Mouse (Mus musculus): ENCODE data around the gene Larp1b. TPM values are rescaled to one million over a fixed set of nuclear protein-coding genes. Genes with fewer than 3 reads are reported as not detected.
"Not testable (repeated sequence)": the region's sequence is repeated elsewhere in the genome, so short reads cannot be mapped to it uniquely, and the experiment has no call there.

The Larp1b gene
- polyA plus RNA-seq (2016; fragmentation: Nextera tagmentation; extraction: Ambion mirVana) = 2.7 and 3.0 TPM in 2 replicates

GRCm38 (mm10) chr3:40949170-40949902 lies at the start of gene Larp1b:
TSS of gene Larp1b (plus strand) at chr3:40949828.
- H3K4me2 ChIP-seq = peak within 1 kb of the TSS; percentile 99
- H3K4me1 ChIP-seq = peaks cover 13% of the 10 kb centered on the region; the same call in 1 of the 2 replicates
- H3K9ac ChIP-seq = peak within 1 kb of the TSS; percentile 82
- H3K27ac ChIP-seq = peak within 1 kb of the TSS; percentile 82
- ATAC-seq (ENCODE audit: low FRiP score) = peak; percentile 96
- H3K9me3 ChIP-seq = no peaks in the 10 kb centered on the region
- peak within 1 kb of the TSS; percentile 84 for H3K4me3 ChIP-seq (replicated peaks)
- peaks cover 31% of the 10 kb centered on the region for H3K27me3 ChIP-seq
- under 1% methylated on average over 60 of the region's 66 CpGs for WGBS
- H3K36me3 ChIP-seq (replicated peaks) = no peaks in the 10 kb centered on the region

DNA sequence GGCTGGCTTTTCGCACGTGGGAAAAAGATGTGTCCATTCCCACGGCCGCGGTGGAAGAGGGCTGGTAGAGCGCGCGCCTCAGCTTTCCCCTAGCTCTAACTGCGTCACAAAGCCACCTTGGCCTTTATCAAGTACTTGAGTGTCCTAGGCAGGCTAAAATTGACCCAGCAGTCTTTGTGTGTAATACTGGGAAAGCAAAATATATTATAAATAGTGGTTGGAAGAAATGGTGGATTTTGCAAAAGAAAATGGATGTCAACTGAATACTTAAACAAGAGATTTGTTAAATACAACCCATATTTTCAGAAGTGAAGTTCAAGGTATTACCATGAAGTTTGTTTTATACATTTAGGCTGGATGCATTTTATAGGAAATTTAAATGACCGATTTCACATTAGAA lies 47.2 kb upstream of the Larp1b start, which contains the start of gene 1700034I23Rik:
TSS of gene 1700034I23Rik (minus strand) at position 101 of the 400 bp plus-strand sequence.
- not testable (repeated sequence) for H3K4me3 ChIP-seq (replicated peaks); H3K4me1 ChIP-seq; H3K27ac ChIP-seq; H3K4me2 ChIP-seq; H3K36me3 ChIP-seq (replicated peaks); ATAC-seq (ENCODE audit: low FRiP score); H3K9me3 ChIP-seq; H3K27me3 ChIP-seq; H3K9ac ChIP-seq
- 97% methylated on average over 7 of the region's 10 CpGs for WGBS

DNA sequence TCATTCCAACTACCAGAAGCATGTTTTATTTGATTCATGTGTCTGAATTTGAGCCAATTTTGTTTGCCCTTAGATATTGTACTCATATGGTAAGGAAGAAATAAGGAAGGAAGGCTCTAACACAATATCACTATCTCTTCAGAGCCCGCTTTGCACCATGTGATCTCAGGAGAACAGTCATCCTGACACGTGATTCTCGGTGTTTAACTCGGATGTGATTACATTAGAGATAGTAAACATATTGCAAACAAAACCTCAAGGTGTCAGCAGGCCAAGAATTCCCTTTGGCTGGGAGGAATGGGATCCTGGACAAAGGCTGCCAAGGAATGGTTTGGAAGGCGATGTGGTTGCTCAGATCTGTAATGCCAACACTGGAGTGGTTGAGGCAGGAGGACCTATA lies 11.4 kb upstream of the Larp1b start:
- H3K4me1 ChIP-seq = no peaks in the 10 kb centered on the region
- no peaks in the 10 kb centered on the region for H3K9me3 ChIP-seq
- H3K27ac ChIP-seq = no peak overlapping the region
- H3K4me3 ChIP-seq (replicated peaks) = no peak overlapping the region
- 88% methylated on average over 5 of the region's 5 CpGs for WGBS
- no peak for ATAC-seq (ENCODE audit: low FRiP score)
- peaks cover 10% of the 10 kb centered on the region for H3K36me3 ChIP-seq (replicated peaks)
- no peak overlapping the region for H3K9ac ChIP-seq
- H3K4me2 ChIP-seq = no peak overlapping the region
- no peaks in the 10 kb centered on the region for H3K27me3 ChIP-seq

DNA sequence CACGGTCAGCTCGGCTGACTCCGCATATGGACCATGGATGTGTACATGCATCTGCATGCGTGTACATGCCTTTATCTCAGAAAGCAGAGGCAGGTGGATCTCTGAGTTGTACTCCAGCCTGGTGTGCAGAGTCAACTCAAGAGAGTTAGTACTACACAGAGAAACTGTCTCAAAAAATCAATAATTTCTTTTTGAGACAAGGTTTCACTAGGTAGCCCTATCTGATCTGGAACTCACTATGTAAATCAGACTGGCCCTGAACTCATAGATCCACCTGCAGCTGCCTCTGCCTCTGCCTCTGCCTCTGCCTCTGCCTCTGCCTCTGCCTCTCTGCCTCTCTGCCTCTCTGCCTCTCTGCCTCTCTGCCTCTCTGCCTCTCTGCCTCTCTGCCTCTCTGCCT lies 11.0 kb upstream of the Larp1b start:
- Histone ChIP-seq H3K4me1 (no peaks in the 10 kb centered on the region), H3K27me3 (no peaks in the 10 kb centered on the region), H3K27ac (no peak overlapping the region), H3K36me3 (replicated peaks) (peaks cover 6% of the 10 kb centered on the region), H3K4me2 (no peak overlapping the region), H3K9me3 (no peaks in the 10 kb centered on the region), H3K4me3 (replicated peaks) (no peak overlapping the region), H3K9ac (no peak overlapping the region)
- ATAC-seq (ENCODE audit: low FRiP score) = no peak
- WGBS = 95% methylated on average over 4 of the region's 4 CpGs

- Histone ChIP-seq H3K4me2 (no peak overlapping the region), H3K9ac (no peak overlapping the region)
Measured at GRCm38 (mm10) chr3:40939019-40939418, 10.6 kb upstream of the Larp1b start.

GRCm38 (mm10) chr3:40949903-40950600 lies 424 bp downstream of the Larp1b start:
- Histone ChIP-seq H3K9ac (peak overlapping the region; percentile 82), H3K27ac (peak overlapping the region; percentile 82), H3K9me3 (no peaks in the 10 kb centered on the region), H3K36me3 (replicated peaks) (no peaks in the 10 kb centered on the region), H3K4me1 (peaks cover 13% of the 10 kb centered on the region; the same call in 1 of the 2 replicates), H3K27me3 (peaks cover 31% of the 10 kb centered on the region), H3K4me3 (replicated peaks) (peak overlapping the region; percentile 84), H3K4me2 (peak overlapping the region; percentile 99)
- WGBS = under 1% methylated on average over 56 of the region's 118 CpGs
- ATAC-seq (ENCODE audit: low FRiP score) = peak; percentile 60

More at GRCm38 (mm10) chr3:40939019-40939418, 10.6 kb upstream of the Larp1b start:
- Histone ChIP-seq H3K4me1 (no peaks in the 10 kb centered on the region), H3K4me3 (replicated peaks) (no peak overlapping the region), H3K27ac (no peak overlapping the region), H3K27me3 (no peaks in the 10 kb centered on the region), H3K36me3 (replicated peaks) (peaks cover 2% of the 10 kb centered on the region), H3K9me3 (no peaks in the 10 kb centered on the region)
- ATAC-seq (ENCODE audit: low FRiP score) = no peak

DNA sequence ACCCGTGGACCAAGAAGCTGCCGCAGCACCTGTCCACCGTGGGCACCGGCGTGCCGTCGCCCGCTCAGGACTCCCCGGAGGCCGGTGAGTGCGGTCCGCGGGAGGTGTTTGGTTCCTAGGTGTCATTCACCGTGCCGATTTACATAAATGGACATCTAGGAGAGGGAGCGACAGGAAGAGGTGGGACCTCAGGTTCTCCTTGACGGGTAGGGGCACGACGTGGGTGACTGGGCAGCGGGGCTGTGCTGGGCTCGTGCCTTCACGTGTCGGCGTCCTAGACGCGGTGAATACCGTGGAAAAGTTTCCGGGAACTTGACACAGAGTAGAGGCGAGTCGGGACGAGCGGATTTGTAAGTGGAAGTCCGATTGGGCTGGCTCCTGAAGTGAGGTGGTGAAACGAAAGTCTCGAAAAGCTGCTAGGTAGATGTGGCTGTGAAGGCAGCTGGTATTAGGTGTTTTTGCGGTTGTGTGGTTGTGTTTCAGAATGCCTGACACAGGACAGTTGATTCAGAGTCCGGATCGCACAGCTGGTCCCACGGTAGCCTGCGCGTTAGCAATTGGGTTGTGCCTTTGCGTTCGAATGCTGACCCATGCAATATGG lies 1.1 kb downstream of the Larp1b start:
- no peaks in the 10 kb centered on the region for H3K36me3 ChIP-seq (replicated peaks)
- peak overlapping the region; percentile 99 for H3K4me2 ChIP-seq
- H3K27ac ChIP-seq = no peak overlapping the region; the same call in 1 of the 2 replicates
- no peak for ATAC-seq (ENCODE audit: low FRiP score)
- H3K27me3 ChIP-seq = peaks cover 28% of the 10 kb centered on the region
- H3K9ac ChIP-seq = peak overlapping the region; percentile 82
- H3K4me1 ChIP-seq = peaks cover 13% of the 10 kb centered on the region; the same call in 1 of the 2 replicates
- H3K9me3 ChIP-seq = no peaks in the 10 kb centered on the region
- under 1% methylated on average over 43 of the region's 43 CpGs for WGBS
- H3K4me3 ChIP-seq (replicated peaks) = peak overlapping the region; percentile 84

GRCm38 (mm10) chr3:40951365-40951764 lies 1.7 kb downstream of the Larp1b start:
- H3K4me3 ChIP-seq (replicated peaks) = peak overlapping the region; percentile 84
- no peak overlapping the region for H3K27ac ChIP-seq
- H3K9ac ChIP-seq = no peak overlapping the region
- H3K4me1 ChIP-seq = peaks cover 13% of the 10 kb centered on the region; the same call in 1 of the 2 replicates
- peaks cover 28% of the 10 kb centered on the region for H3K27me3 ChIP-seq
- no peaks in the 10 kb centered on the region for H3K36me3 ChIP-seq (replicated peaks)
- H3K9me3 ChIP-seq = no peaks in the 10 kb centered on the region
- H3K4me2 ChIP-seq = peak overlapping the region; percentile 99
- 14% methylated on average over 7 of the region's 7 CpGs for WGBS
- no peak for ATAC-seq (ENCODE audit: low FRiP score)

DNA sequence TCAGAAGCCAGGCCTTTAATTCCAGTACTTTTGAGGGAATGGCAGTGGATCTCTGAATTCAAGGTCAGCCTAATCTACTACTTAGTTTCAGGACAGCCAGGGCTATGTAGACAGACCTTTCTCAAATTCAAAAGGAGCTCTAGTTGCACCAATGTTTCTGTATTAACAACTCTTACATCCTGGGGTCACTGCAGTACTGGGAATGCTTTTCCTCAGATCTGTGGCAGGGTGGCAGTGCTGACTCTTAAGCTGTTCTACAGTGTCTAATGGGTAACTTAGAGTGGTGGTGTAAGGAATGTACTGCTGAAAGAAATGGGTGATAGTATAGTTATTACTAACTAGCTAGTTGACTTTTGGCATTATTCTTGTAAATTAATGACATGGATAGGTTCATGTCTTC lies 3.0 kb downstream of the Larp1b start:
- H3K9ac ChIP-seq = no peak overlapping the region
- H3K36me3 ChIP-seq (replicated peaks) = no peaks in the 10 kb centered on the region
- no peak for ATAC-seq (ENCODE audit: low FRiP score)
- H3K9me3 ChIP-seq = no peaks in the 10 kb centered on the region
- peaks cover 28% of the 10 kb centered on the region for H3K27me3 ChIP-seq
- peaks cover 13% of the 10 kb centered on the region; the same call in 1 of the 2 replicates for H3K4me1 ChIP-seq
- no peak overlapping the region for H3K27ac ChIP-seq
- no peak overlapping the region for H3K4me3 ChIP-seq (replicated peaks)
- H3K4me2 ChIP-seq = no peak overlapping the region

DNA sequence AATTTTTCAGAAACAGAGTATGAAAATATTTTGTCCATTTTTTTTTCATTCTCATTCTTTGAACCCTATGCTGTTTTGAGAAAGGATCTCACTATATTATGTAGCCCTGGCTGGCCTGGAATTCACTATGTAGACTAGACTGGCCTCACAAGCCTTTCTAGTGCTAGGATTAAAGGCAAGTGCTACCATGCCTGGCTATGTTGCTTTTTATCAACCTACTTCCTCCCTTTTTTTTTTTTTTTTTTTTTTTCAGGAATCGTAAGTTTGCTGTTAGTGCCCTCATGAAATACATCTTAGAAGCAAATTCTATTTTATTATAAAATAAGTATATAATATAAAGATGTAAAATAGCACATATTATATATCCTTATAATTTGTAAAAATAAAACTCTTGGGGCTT lies 5.2 kb downstream of the Larp1b start:
- H3K9ac ChIP-seq = no peak overlapping the region
- ATAC-seq (ENCODE audit: low FRiP score) = no peak
- H3K4me3 ChIP-seq (replicated peaks) = no peak overlapping the region
- H3K36me3 ChIP-seq (replicated peaks) = no peaks in the 10 kb centered on the region
- H3K27me3 ChIP-seq = peaks cover 17% of the 10 kb centered on the region
- WGBS = 93% methylated on average over 1 of the region's 1 CpGs
- H3K9me3 ChIP-seq = no peaks in the 10 kb centered on the region
- H3K4me2 ChIP-seq = no peak overlapping the region
- no peak overlapping the region for H3K27ac ChIP-seq
- peaks cover 10% of the 10 kb centered on the region; the same call in 1 of the 2 replicates for H3K4me1 ChIP-seq

DNA sequence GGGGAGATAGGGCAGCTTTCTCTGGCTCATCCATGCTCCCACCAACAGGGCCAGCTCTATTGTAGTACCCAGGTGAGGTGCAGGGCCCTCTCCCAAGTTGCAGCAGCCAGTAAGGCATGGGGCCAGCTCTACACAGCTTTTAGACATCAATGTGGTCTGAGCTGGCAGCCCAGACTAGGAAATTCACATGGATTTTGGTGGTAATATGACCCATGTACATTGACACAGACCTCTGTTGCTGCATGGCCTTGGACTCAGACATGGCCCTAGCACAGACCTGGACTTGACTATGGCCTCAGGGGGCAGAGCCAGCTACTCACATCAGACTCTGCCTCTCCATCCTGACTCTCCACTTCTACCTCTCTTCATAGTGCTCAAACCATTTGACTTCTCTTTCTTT lies 9.2 kb downstream of the Larp1b start:
- no peak overlapping the region for H3K27ac ChIP-seq
- H3K9ac ChIP-seq = no peak overlapping the region
- no peaks in the 10 kb centered on the region for H3K27me3 ChIP-seq
- no peak overlapping the region for H3K4me3 ChIP-seq (replicated peaks)
- no peaks in the 10 kb centered on the region for H3K4me1 ChIP-seq
- H3K4me2 ChIP-seq = no peak overlapping the region
- ATAC-seq (ENCODE audit: low FRiP score) = no peak
- H3K9me3 ChIP-seq = no peaks in the 10 kb centered on the region
- H3K36me3 ChIP-seq (replicated peaks) = no peaks in the 10 kb centered on the region

DNA sequence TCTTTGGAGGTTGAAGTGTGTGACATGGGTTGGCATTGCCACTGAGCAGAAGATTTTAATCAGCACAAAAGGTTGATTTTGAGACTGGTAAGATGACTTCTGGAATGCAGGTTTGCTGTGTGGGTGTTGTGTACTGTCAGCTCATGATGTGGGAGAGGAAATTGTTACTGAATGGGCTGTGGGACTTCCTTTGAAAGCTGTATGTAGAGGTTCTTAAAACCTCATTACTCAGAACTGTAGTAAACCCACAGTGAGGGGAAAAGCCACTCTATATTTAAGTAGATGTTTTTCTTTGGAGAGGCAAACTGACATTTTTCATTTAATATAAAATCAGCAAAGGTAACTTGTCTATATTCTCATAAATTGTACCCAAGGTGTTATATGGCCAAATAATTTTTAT lies 31.1 kb downstream of the Larp1b start:
- H3K4me3 ChIP-seq (replicated peaks) = no peak overlapping the region
- no peak overlapping the region for H3K9ac ChIP-seq
- no peaks in the 10 kb centered on the region for H3K9me3 ChIP-seq
- no peaks in the 10 kb centered on the region for H3K27me3 ChIP-seq
- H3K4me1 ChIP-seq = no peaks in the 10 kb centered on the region
- no peaks in the 10 kb centered on the region for H3K36me3 ChIP-seq (replicated peaks)
- no peak overlapping the region for H3K4me2 ChIP-seq
- H3K27ac ChIP-seq = no peak overlapping the region
- no peak for ATAC-seq (ENCODE audit: low FRiP score)
